Mouse (Mus musculus): ENCODE measurements around the gene Jph3.

DNA sequence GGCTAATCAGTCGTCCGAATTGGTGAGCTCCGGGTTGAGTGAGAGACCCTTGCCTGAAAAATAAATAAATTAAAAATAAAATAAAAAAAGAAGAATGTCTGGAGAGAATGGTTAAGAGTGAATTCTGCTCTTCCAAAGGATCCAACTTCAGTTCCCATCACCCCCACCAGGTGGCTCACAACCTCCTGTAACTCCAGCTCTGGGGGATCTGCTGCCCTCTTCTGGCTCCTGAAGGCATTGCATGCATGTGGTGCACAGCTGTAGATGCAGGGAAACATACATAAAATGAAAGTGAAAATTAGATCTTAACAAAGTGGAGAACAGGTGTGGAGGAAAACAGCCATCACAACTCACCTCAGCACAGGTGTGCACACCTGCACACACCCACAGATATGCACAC lies 22.0 kb downstream of the Jph3 start:
- TF ChIP-seq GATA1 (IDR thresholded peaks at IDR 0.05; ENCODE audit: low read length) (no peak), TAL1 (IDR thresholded peaks at IDR 0.05; ENCODE audit: low read length) (no peak)

Data from erythroblast, embryonic 14.5 days (primary cell).